Mouse (Mus musculus): ENCODE measurements around the gene Fam129b.

DNA sequence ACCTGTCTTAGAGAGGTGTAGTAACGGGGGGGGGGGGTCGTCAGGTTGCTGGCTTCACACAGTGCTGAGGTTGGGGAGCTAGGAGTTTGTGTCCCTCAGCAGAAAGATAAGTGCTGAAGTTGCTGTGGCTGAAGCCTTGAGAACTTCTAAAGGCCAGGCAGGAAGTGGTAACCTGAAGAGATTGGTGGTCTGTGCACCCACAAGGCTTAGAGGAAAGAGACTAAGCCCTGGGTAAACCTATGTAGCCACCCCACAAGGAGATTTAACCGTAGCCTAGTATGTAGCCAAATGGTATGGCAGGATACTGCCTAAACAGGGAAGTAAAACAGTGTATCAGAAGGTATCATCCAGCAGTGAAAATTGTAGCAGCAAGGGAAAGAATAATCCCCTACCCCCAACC is 14.4 kb downstream of the Fam129b start:
- TF ChIP-seq POLR2A (IDR thresholded peaks at IDR 0.05; ENCODE audit: low read depth, low read length) (no peak), CTCF (conservative IDR thresholded peaks at IDR 0.05; ENCODE audit: insufficient read depth, insufficient read length, low read depth, low read length) (no peak)

Data from kidney, adult 2 months (tissue).